Mouse (Mus musculus): ENCODE data around the gene St3gal4. TPM values are rescaled to one million over a fixed set of nuclear protein-coding genes. Genes with fewer than 3 reads are reported as not detected.

The St3gal4 gene
- total and polyA plus RNA-seq, 2 experiments: 26.5 to 74.6 TPM

DNA sequence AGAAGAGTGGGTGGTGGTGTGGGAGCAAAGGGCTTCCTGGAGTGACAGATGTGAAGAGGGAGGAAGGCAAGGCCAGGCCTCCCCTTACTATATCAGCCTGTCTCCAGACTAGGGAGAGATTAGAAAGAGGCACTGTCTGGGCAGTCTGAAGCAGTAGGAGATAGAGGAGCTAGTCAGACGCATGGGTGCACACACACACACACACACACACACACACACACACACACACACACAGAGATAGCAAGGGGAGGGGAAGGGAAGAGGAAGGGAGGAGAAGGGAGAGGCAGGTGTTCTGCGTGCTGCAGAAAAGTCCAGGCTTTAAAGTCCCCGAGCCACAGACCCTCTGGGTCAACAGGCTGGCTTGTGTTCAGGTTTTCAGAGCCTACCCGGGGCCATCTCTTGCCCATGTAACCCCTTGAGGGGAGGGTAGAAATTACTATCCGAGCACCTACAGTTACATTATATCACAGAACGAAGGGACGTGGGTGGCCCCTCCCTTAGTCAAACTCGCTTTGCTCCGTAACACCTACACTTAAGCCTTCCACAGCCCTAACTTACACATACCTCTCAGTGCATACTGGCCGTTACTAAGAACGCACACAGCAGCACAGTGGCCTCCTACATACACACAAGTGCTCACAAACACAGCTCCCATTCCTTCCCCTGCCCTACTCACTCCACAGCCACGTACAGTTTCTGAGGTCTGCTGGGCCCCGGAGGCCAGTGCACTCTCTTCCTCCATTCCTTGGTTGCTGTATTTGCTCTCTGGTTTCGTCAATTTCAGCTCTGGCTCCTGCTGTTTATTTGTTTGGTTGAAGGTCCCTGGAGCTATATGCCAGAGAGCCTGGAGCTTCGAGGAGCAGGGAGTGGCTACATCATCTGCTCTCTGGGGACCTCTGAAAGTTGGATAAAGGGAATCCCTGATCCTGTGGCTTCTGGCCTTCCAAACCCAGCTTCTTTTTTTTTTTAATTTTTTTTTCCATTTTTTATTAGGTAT lies 12.9 kb downstream of the St3gal4 start:
- TF ChIP-seq CTCF (IDR thresholded peaks at IDR 0.05; ENCODE audit: low read depth, low read length): no peak
- TF ChIP-seq POLR2A (IDR thresholded peaks at IDR 0.05; ENCODE audit: extremely low read depth, insufficient read depth, low read length): no peak
- Histone ChIP-seq H3K4me3 (ENCODE audit: insufficient read depth, low read depth, low read length) (peak overlapping the region; percentile 7; the same call in 1 of the 2 replicates), H3K9ac (ENCODE audit: low read depth, low read length) (peak overlapping the region; percentile 80), H3K27ac (replicated peaks; ENCODE audit: insufficient read depth, low read depth, low read length) (peak overlapping the region; percentile 85), H3K4me1 (ENCODE audit: control insufficient read depth, insufficient read depth, low read length) (peaks cover 60% of the 10 kb centered on the region), H3K79me2 (ENCODE audit: control insufficient read depth, insufficient read depth, low read length) (peaks cover 50% of the 10 kb centered on the region), H3K36me3 (ENCODE audit: control insufficient read depth, insufficient read depth, low read length) (peaks cover 3% of the 10 kb centered on the region; the same call in 1 of the 2 replicates), H3K27me3 (ENCODE audit: control insufficient read depth, insufficient read depth, low read length) (no peaks in the 10 kb centered on the region)
- DNase-seq (ENCODE audit: extremely low read depth, low read depth, low spot score): peak; percentile 72
- 17% methylated on average over 15 of the region's 15 CpGs for WGBS

DNA sequence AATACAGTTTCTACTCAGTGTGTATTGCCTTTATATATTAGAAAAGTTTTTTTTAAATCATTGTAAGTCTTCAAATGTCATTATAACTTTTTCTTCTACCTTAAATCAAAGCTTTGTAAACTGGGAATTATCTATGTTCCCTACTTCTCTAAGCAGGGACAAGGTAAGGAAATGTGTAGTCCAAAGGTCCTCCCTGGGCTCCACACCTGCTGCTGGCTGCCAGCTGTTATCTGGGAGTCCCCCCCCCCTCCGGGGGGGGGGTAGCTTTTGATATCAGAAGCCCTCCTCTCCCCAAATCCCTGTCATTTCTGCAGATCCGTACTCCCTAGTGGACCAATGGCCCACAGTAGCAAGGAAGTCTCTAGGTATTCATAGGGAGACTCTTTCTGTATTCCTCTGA lies 13.6 kb downstream of the St3gal4 start:
- peak overlapping the region; percentile 80; the same call in 1 of the 2 replicates for H3K9ac ChIP-seq (ENCODE audit: low read depth, low read length)
- TF ChIP-seq POLR2A (IDR thresholded peaks at IDR 0.05; ENCODE audit: extremely low read depth, insufficient read depth, low read length) (no peak), CTCF (IDR thresholded peaks at IDR 0.05; ENCODE audit: low read depth, low read length) (no peak)
- no peak overlapping the region for H3K4me3 ChIP-seq (ENCODE audit: insufficient read depth, low read depth, low read length)
- peaks cover 55% of the 10 kb centered on the region for H3K79me2 ChIP-seq (ENCODE audit: control insufficient read depth, insufficient read depth, low read length)
- peaks cover 62% of the 10 kb centered on the region for H3K4me1 ChIP-seq (ENCODE audit: control insufficient read depth, insufficient read depth, low read length)
- peak overlapping the region; percentile 85 for H3K27ac ChIP-seq (replicated peaks; ENCODE audit: insufficient read depth, low read depth, low read length)
- peaks cover 9% of the 10 kb centered on the region; the same call in 1 of the 2 replicates for H3K36me3 ChIP-seq (ENCODE audit: control insufficient read depth, insufficient read depth, low read length)
- peak; percentile 50 for DNase-seq (ENCODE audit: extremely low read depth, low read depth, low spot score)
- no peaks in the 10 kb centered on the region for H3K27me3 ChIP-seq (ENCODE audit: control insufficient read depth, insufficient read depth, low read length)
- 17% methylated on average over 2 of the region's 2 CpGs for WGBS

DNA sequence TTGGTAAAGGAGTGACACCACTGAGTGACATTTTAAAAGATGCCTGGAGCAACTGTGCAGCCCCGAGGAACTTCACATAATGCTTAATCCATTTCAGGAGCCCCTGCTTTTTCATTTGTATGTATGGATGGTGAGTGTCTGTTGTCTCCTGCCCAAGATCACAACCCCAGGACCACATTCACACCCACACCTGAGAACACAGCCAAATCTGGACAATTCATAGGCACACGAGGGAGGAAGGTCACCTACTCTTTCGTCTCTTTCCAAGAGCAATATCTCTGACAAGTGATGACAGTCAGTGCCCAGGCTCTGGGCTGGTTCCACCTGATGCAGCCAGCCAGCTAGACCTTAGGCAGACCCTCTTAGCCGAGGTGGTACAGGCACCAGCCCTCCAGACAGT lies 14.4 kb downstream of the St3gal4 start:
- H3K36me3 ChIP-seq (ENCODE audit: control insufficient read depth, insufficient read depth, low read length): peaks cover 10% of the 10 kb centered on the region; the same call in 1 of the 2 replicates
- no peak overlapping the region; the same call in 1 of the 2 replicates for H3K27ac ChIP-seq (replicated peaks; ENCODE audit: insufficient read depth, low read depth, low read length)
- TF ChIP-seq CTCF (IDR thresholded peaks at IDR 0.05; ENCODE audit: low read depth, low read length): no peak
- TF ChIP-seq POLR2A (IDR thresholded peaks at IDR 0.05; ENCODE audit: extremely low read depth, insufficient read depth, low read length): no peak
- no peak overlapping the region for H3K4me3 ChIP-seq (ENCODE audit: insufficient read depth, low read depth, low read length)
- H3K79me2 ChIP-seq (ENCODE audit: control insufficient read depth, insufficient read depth, low read length): peaks cover 53% of the 10 kb centered on the region
- peaks cover 57% of the 10 kb centered on the region for H3K4me1 ChIP-seq (ENCODE audit: control insufficient read depth, insufficient read depth, low read length)
- no peaks in the 10 kb centered on the region for H3K27me3 ChIP-seq (ENCODE audit: control insufficient read depth, insufficient read depth, low read length)
- no peak overlapping the region for H3K9ac ChIP-seq (ENCODE audit: low read depth, low read length)
- DNase-seq (ENCODE audit: extremely low read depth, low read depth, low spot score): no peak
- 37% methylated on average over 4 of the region's 4 CpGs for WGBS

DNA sequence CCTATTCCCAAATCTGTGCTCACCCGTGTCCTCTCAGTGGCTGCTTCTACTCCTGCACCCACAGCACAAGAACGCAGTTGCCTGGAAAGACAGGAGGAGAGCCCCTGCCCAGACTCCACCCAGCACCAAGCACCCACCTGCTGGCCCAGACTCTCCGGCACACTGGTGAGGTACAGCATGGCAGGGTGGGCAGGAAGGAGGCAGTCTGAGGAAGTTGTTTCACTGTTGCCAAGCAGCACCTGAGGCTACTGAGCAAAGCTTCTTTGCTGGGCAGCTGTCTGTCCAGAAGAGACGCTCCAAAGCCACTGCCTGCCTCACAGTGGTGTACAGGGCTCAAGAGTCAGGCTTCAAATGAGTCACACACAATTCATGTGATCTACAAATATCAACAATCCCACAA lies 20.3 kb downstream of the St3gal4 start:
- 67% methylated on average over 4 of the region's 4 CpGs for WGBS
- TF ChIP-seq POLR2A (IDR thresholded peaks at IDR 0.05; ENCODE audit: extremely low read depth, insufficient read depth, low read length) (no peak), CTCF (IDR thresholded peaks at IDR 0.05; ENCODE audit: low read depth, low read length) (no peak)
- DNase-seq (ENCODE audit: extremely low read depth, low read depth, low spot score): no peak
- peaks cover 51% of the 10 kb centered on the region for H3K4me1 ChIP-seq (ENCODE audit: control insufficient read depth, insufficient read depth, low read length)
- no peak overlapping the region for H3K27ac ChIP-seq (replicated peaks; ENCODE audit: insufficient read depth, low read depth, low read length)
- H3K27me3 ChIP-seq (ENCODE audit: control insufficient read depth, insufficient read depth, low read length): no peaks in the 10 kb centered on the region
- H3K9ac ChIP-seq (ENCODE audit: low read depth, low read length): no peak overlapping the region
- H3K4me3 ChIP-seq (ENCODE audit: insufficient read depth, low read depth, low read length): no peak overlapping the region
- peaks cover 63% of the 10 kb centered on the region for H3K79me2 ChIP-seq (ENCODE audit: control insufficient read depth, insufficient read depth, low read length)
- H3K36me3 ChIP-seq (ENCODE audit: control insufficient read depth, insufficient read depth, low read length): peaks cover 18% of the 10 kb centered on the region

DNA sequence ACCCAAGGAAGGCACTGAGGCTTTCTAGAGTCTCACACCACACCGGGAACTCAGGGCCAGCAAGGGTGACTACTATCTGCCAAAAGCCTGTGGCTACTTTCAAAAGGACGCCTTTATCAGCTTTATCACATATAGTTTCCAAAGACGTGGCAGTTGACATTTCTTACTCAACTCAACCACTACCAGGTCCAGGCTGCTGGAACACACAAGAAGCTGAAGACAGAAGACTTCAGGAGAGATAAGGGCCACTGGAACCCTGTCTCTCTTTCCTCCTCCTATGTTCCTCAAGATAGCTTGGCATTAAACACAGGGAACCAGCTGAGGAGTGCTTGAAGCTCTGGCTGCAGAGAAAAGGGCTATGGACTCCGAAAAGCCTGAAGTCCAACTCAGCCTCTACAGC lies 21.2 kb downstream of the St3gal4 start:
- no peak for DNase-seq (ENCODE audit: extremely low read depth, low read depth, low spot score)
- Histone ChIP-seq H3K9ac (ENCODE audit: low read depth, low read length) (no peak overlapping the region), H3K27me3 (ENCODE audit: control insufficient read depth, insufficient read depth, low read length) (no peaks in the 10 kb centered on the region), H3K36me3 (ENCODE audit: control insufficient read depth, insufficient read depth, low read length) (peaks cover 15% of the 10 kb centered on the region), H3K4me1 (ENCODE audit: control insufficient read depth, insufficient read depth, low read length) (peaks cover 45% of the 10 kb centered on the region), H3K27ac (replicated peaks; ENCODE audit: insufficient read depth, low read depth, low read length) (no peak overlapping the region), H3K79me2 (ENCODE audit: control insufficient read depth, insufficient read depth, low read length) (peaks cover 57% of the 10 kb centered on the region), H3K4me3 (ENCODE audit: insufficient read depth, low read depth, low read length) (no peak overlapping the region)
- TF ChIP-seq POLR2A (IDR thresholded peaks at IDR 0.05; ENCODE audit: extremely low read depth, insufficient read depth, low read length) (no peak), CTCF (IDR thresholded peaks at IDR 0.05; ENCODE audit: low read depth, low read length) (no peak)
- WGBS: 44% methylated on average over 4 of the region's 4 CpGs

Measured in liver, adult 2 months (tissue).